Mouse (Mus musculus): ENCODE measurements around the gene Scarb1. TPM values are rescaled to one million over a fixed set of nuclear protein-coding genes. Genes with fewer than 3 reads are reported as not detected.

Scarb1 gene
- 3.3 TPM for polyA plus RNA-seq (2014; fragmentation: Illumina TruSeq; extraction: RNeasy Lipid Tissue Mini Kit (QIAGEN cat#74804); ENCODE audit: low read depth, low replicate concordance)

DNA sequence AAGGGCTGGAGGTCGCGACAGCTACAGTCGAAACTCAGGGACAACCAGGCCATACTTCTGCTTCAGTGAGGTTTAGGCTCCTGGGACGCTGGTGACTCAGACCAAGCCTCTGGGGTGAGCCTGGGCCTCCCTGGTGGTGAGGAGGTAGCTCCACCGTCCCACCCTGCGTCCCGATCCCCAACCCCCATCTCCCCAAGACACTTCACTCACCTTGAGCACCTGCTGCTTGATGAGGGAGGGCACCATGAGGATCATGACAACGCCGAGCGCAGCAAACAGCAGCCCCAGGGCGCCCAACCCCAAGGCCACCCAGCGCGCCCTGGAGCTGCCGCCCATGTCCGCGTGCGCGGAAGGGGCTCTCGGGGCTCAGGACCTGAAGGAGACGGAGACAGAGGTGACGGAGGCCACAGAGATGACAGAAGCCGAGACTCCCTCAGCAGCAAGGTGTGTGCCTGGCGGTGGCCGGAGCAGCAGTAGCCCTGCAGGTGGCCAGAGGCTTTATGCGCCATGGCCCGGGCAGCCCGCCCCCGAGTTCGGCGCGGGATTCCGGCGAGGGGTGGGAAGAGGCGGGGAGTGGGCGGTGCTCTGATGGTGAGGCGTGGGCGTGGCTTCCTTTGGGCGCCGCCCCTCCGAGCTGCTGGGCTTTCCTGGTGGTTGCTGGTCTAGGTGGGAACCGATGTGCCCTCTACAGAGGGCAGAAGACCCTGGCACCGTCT is at the start of gene Scarb1:
Gene Scarb1 (minus strand): TSS at position 548 of the 716 bp plus-strand sequence.

GRCm38 (mm10) chr5:125389579-125390441 is 48.9 kb upstream of the Scarb1 start, which contains the start of gene Ubc:
TSS of gene Ubc (minus strand) at chr5:125390202.

DNA sequence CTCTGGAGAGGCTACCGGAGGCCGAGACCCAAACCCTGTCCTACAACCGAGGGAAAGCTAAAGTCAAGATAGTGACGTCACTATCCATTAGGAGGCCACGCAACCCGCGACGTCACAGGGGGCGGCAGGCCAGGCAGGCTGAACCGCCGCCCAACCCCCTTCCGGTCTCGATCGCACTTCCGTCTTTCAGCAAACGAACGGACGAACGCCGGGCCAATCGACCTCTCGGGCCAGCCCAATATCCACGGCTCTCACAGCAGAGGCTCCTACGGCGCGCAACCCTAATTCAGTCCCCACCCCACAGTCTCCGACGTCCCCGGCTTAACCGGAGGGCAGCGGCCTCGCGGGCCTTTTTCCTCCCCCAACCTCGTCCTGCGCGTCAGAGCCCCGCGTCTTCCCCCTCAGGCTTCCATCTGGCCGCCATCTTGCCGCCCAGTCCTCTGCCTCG is 48.3 kb upstream of the Scarb1 start, which contains the start of gene Gm10382:
Gene Gm10382 (plus strand): TSS at position 192 of the 448 bp plus-strand sequence.

Other genes starting within 250 kb of the Scarb1 start
- 0.76 TPM for gene Ncor2, start 161.9 kb downstream of the Scarb1 start, polyA plus RNA-seq (2014; fragmentation: Illumina TruSeq; extraction: RNeasy Lipid Tissue Mini Kit (QIAGEN cat#74804); ENCODE audit: low read depth, low replicate concordance)
- not detected for gene Gm10382, start 48.2 kb upstream of the Scarb1 start, polyA plus RNA-seq (2014; fragmentation: Illumina TruSeq; extraction: RNeasy Lipid Tissue Mini Kit (QIAGEN cat#74804); ENCODE audit: low read depth, low replicate concordance)
- 15.6 TPM for gene Ubc, start 49.1 kb upstream of the Scarb1 start, polyA plus RNA-seq (2014; fragmentation: Illumina TruSeq; extraction: RNeasy Lipid Tissue Mini Kit (QIAGEN cat#74804); ENCODE audit: low read depth, low replicate concordance)
- gene Dhx37, start 93.0 kb upstream of the Scarb1 start, polyA plus RNA-seq (2014; fragmentation: Illumina TruSeq; extraction: RNeasy Lipid Tissue Mini Kit (QIAGEN cat#74804); ENCODE audit: low read depth, low replicate concordance): 2.2 TPM
- gene Bri3bp, start 100.5 kb upstream of the Scarb1 start, polyA plus RNA-seq (2014; fragmentation: Illumina TruSeq; extraction: RNeasy Lipid Tissue Mini Kit (QIAGEN cat#74804); ENCODE audit: low read depth, low replicate concordance): 5.4 TPM
- gene Aacs, start 134.7 kb upstream of the Scarb1 start, polyA plus RNA-seq (2014; fragmentation: Illumina TruSeq; extraction: RNeasy Lipid Tissue Mini Kit (QIAGEN cat#74804); ENCODE audit: low read depth, low replicate concordance): 6.1 TPM
- gene Tmem132b, start 190.7 kb upstream of the Scarb1 start, polyA plus RNA-seq (2014; fragmentation: Illumina TruSeq; extraction: RNeasy Lipid Tissue Mini Kit (QIAGEN cat#74804); ENCODE audit: low read depth, low replicate concordance): 0.06 TPM